Mouse (Mus musculus) megakaryocyte-erythroid progenitor cell, adult 5 weeks (primary cell): ENCODE data around the gene Ccl21a. TPM values are rescaled to one million over a fixed set of nuclear protein-coding genes. Genes with fewer than 3 reads are reported as not detected.

Experiments
- polyA plus RNA-seq: library from polyadenylated mRNA; stranded (reverse); fragments of >175 nt; gene quantifications from 2 replicates; pipeline ENCODE4 v1.2.3, GENCODE M21; 2012

Ccl21a gene
- polyA plus RNA-seq, result not detected in 2 replicates

DNA sequence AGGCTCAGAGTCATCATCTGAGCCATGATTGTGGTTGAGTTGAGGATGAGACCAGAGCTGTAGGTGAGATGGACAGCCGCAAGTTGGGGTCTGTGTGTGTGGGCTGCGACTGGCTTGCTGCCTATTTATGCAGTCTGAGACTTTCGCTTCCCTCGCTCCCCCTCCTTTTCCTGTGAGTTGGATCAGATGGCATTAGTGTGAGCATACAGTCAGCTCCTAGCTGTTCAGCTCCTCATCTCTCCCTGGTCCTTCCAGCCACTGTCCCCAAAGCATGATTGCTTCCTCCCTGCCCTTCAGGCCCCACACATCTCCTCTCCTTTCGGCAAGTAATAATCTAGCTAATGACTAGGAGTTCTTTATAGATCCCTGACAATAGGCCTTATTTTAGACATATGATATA lies at the start of gene Ccl21a:
Gene Ccl21a (minus strand): TSS at position 101 of the 400 bp plus-strand sequence.

DNA sequence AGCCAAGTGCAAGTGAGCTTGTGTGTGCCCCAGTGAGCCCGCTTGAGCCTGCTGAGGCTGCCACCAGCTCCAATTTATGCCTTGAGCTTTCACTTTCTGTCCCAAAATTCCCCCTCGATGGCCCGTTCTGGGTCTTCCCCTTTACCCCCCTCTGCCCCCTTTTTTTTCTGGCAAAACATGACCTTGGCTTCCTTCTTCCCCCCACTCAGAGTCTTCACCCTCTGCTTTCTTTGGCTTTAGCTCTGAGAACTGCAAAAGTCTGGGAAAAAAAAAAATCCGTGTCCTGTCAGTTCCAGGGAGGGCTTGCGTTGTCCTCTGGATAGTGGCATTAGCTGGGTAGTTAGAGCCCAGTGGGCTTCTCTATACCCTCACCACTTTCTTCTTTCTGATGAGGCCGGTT lies 17.3 kb downstream of the Ccl21a start, which contains the start of gene Ccl19:
Gene Ccl19 (minus strand): TSS at position 101 of the 400 bp plus-strand sequence.

DNA sequence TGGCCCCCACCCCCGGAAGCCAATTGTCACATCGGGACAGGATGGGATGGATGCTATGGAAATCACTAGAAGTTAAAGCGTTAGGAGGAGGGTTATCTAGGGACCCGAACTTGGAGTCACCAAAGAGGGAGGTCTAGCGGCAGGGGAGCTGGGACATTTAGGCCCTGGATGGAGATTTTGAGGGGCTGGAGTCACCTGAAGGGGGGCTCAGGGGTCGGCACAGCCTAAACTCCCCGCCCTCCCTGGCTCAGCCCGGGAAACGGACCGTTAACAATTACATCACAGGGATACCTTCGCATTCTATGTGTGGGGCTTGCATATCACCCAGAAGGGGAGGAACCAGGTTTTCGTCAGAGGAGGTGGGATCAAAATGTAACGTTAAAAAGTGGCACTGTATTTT lies 38.5 kb downstream of the Ccl21a start, which contains the start of gene 4930578G10Rik:
Gene 4930578G10Rik (plus strand): TSS at position 301 of the 400 bp plus-strand sequence.

Other genes starting within 250 kb of the Ccl21a start
- gene Fam205a2, start 245.8 kb downstream of the Ccl21a start, polyA plus RNA-seq, result not detected in 2 replicates
- gene Gm10591, start 161.8 kb downstream of the Ccl21a start, polyA plus RNA-seq, result not detected in 2 replicates
- not detected in 2 replicates for gene Gm2564, start 144.3 kb downstream of the Ccl21a start, polyA plus RNA-seq
- gene Ccl27b, start 118.7 kb downstream of the Ccl21a start, polyA plus RNA-seq, result not detected in 2 replicates
- gene Il11ra2, start 112.1 kb downstream of the Ccl21a start, polyA plus RNA-seq, result not detected in 2 replicates
- gene 4930578G10Rik, start 38.4 kb downstream of the Ccl21a start, polyA plus RNA-seq, result not detected in 2 replicates
- not detected in 2 replicates for gene Ccl19, start 17.4 kb downstream of the Ccl21a start, polyA plus RNA-seq
- gene Fam205a1, start 79.9 kb upstream of the Ccl21a start, polyA plus RNA-seq, result 0.05 TPM in 1 of 2 replicates, not detected in the other
- gene Gm12394, start 82.8 kb upstream of the Ccl21a start, polyA plus RNA-seq, result not detected in 2 replicates
- gene Fam205c, start 100.2 kb upstream of the Ccl21a start, polyA plus RNA-seq, result not detected in 2 replicates
- 0.01 and 0.08 TPM in 2 replicates for gene Phf24, start 142.7 kb upstream of the Ccl21a start, polyA plus RNA-seq
- 1.9 and 5.4 TPM in 2 replicates for gene Dnajb5, start 175.8 kb upstream of the Ccl21a start, polyA plus RNA-seq
- gene 1700022I11Rik, start 195.6 kb upstream of the Ccl21a start, polyA plus RNA-seq, result not detected in 2 replicates
- 222 and 226 TPM in 2 replicates for gene Vcp, start 226.5 kb upstream of the Ccl21a start, polyA plus RNA-seq
- gene Fancg, start 236.5 kb upstream of the Ccl21a start, polyA plus RNA-seq, result 10.7 and 13.4 TPM in 2 replicates